ENCODE assay signal across 31 mouse cellular contexts in genomic region chr13:95521029-95521428, GRCm38 (mm10). TPM values are rescaled to one million over a fixed set of nuclear protein-coding genes. Genes with fewer than 3 reads are reported as not detected.
DNase-seq lines count a peak whose midpoint lies in the region; ATAC-seq lines count a peak whose summit lies in the region.
"Had no signal": no experiment of that assay in that cellular context is flagged by ENCODE, and none has a peak within 500 bp of the region (broad histone marks: within the 10 kb centered on the region; RNA-seq: fewer than 3 reads in every experiment).

No protein-coding gene starts in this region.

- no peak overlapping the region for H3K9ac ChIP-seq in kidney, embryonic 14.5 days (ENCODE audit: low read depth, low read length)
- H3K9ac ChIP-seq: forebrain, postnatal 0 days; heart, embryonic 12.5 days; limb, embryonic 15.5 days; liver, embryonic 14.5 days; lung, embryonic 15.5 days; midbrain, embryonic 13.5 days; neural tube, embryonic 13.5 days had no signal

- DNase-seq in 3T3-L1 (ENCODE audit: low read depth, low spot score): peak; percentile 33
- DNase-seq in CD4-positive helper T cell, adult 2 months (ENCODE audit: low read depth, low spot score): peak; percentile 66
- DNase-seq in induced T-regulatory cell, adult 2 months (ENCODE audit: low read depth): peak; percentile 74
- peak; percentile 27 for DNase-seq in natural killer cell, adult 2 months (ENCODE audit: low spot score in 2 of 2)
- no peak for DNase-seq in left cerebral cortex, postnatal 14 days (ENCODE audit: low spot score in 2 of 2)
- DNase-seq in right cerebral cortex, adult 2 months (ENCODE audit: low spot score in 2 of 2): no peak
- DNase-seq: adrenal gland, adult 8-10 months; cerebellum, adult 18-20 months; cerebellum, postnatal 14 days; forebrain, postnatal 0 days; gastrocnemius, postnatal 14 days; heart, adult 11 months; heart, postnatal 10 days; kidney, postnatal 4 days; lung, postnatal 36 days had no signal

- WGBS in kidney, embryonic 14.5 days: 80% methylated on average over 6 of the region's 6 CpGs

- H3K27me3 ChIP-seq in kidney, embryonic 14.5 days (ENCODE audit: control insufficient read depth, insufficient read depth, low read length): peaks cover 19% of the 10 kb centered on the region
- H3K27me3 ChIP-seq: Patski had no signal

- no peak overlapping the region for H3K4me2 ChIP-seq in kidney, embryonic 14.5 days (replicated peaks; ENCODE audit: low read depth, low read length)
- H3K4me2 ChIP-seq: heart, embryonic 12.5 days; limb, embryonic 15.5 days; lung, embryonic 15.5 days; midbrain, embryonic 13.5 days; neural tube, embryonic 13.5 days had no signal

- no peaks in the 10 kb centered on the region for H3K9me3 ChIP-seq in kidney, embryonic 14.5 days (ENCODE audit: control insufficient read depth, low read length)
- H3K9me3 ChIP-seq: forebrain, embryonic 10.5 days; heart, embryonic 12.5 days; hindbrain, embryonic 10.5 days; limb, embryonic 15.5 days; lung, embryonic 15.5 days; megakaryocyte, embryonic 14.5 days; midbrain, embryonic 13.5 days; neural tube, embryonic 13.5 days had no signal

- no peaks in the 10 kb centered on the region for H3K36me3 ChIP-seq in kidney, embryonic 14.5 days (ENCODE audit: control insufficient read depth, insufficient read depth, low read length)
- H3K36me3 ChIP-seq: forebrain, embryonic 10.5 days; G1E; heart, embryonic 12.5 days; hindbrain, embryonic 10.5 days; limb, embryonic 15.5 days; lung, embryonic 15.5 days; midbrain, embryonic 13.5 days; neural tube, embryonic 13.5 days had no signal

- no peak overlapping the region for H3K27ac ChIP-seq in kidney, embryonic 14.5 days (ENCODE audit: low read depth, low read length)
- H3K27ac ChIP-seq: forebrain, embryonic 10.5 days; hindbrain, embryonic 10.5 days; limb, embryonic 15.5 days; liver, embryonic 14.5 days; lung, embryonic 15.5 days; midbrain, embryonic 13.5 days; neural tube, embryonic 13.5 days had no signal

- no peak overlapping the region for H3K4me3 ChIP-seq in kidney, embryonic 14.5 days (ENCODE audit: low read length)
- H3K4me3 ChIP-seq: forebrain, embryonic 10.5 days; heart, embryonic 12.5 days; hindbrain, embryonic 10.5 days; limb, embryonic 15.5 days; lung, embryonic 15.5 days; megakaryocyte, embryonic 14.5 days; midbrain, embryonic 13.5 days; neural tube, embryonic 13.5 days had no signal

- H3K4me1 ChIP-seq in kidney, embryonic 14.5 days (ENCODE audit: control insufficient read depth, insufficient read depth, low read length): peaks cover 4% of the 10 kb centered on the region; the same call in 1 of the 2 replicates

- ATAC-seq in kidney, embryonic 14.5 days (ENCODE audit: low FRiP score, low TSS enrichment): no peak
- ATAC-seq: forebrain, postnatal 0 days; midbrain, embryonic 13.5 days; Patski had no signal

- intact Hi-C loops in left cerebral cortex, postnatal 14 days (cut with DNase I): no loop called here

RNA-seq across cellular contexts. Expression of gene F2rl1, which starts 4.0 kb away (rescaled TPM):
- under 1 TPM; 0.27 to 0.46 TPM for total RNA-seq in left cerebral cortex, postnatal 14 days (2021)
- 6.2 and 7.8 TPM in 2 replicates for polyA plus RNA-seq in kidney, embryonic 14.5 days (2014; fragmentation: Nextera tagmentation; extraction: Ambion mirVana)
- total RNA-seq: CH12.LX had no signal
- polyA plus RNA-seq: G1E; heart, embryonic 12.5 days; neural tube, embryonic 13.5 days had no signal

RNA-seq across cellular contexts. Expression of gene S100z, which starts 42.5 kb away (rescaled TPM):
- total RNA-seq in left cerebral cortex, postnatal 14 days (2021): not detected
- not detected in 2 replicates for polyA plus RNA-seq in kidney, embryonic 14.5 days (2014; fragmentation: Nextera tagmentation; extraction: Ambion mirVana)
- total RNA-seq: adrenal gland, adult 8-10 months; CH12.LX; forebrain, postnatal 0 days; G1E; heart, postnatal 10 days; left cerebral cortex, postnatal 25 days had no signal
- polyA plus RNA-seq: forebrain, embryonic 10.5 days; forebrain, postnatal 0 days; G1E; heart, embryonic 12.5 days; hindbrain, embryonic 10.5 days; kidney, embryonic 16.5 days; limb, embryonic 15.5 days; liver, embryonic 14.5 days; lung, embryonic 15.5 days; midbrain, embryonic 13.5 days; neural tube, embryonic 13.5 days; Patski; stomach, embryonic 14.5 days had no signal

Comparison
In these comparisons a context has a peak if more than half of its experiments do, and no peak if none do; other contexts are left out.
1. DNase-seq: peak in 3T3-L1 (single experiment), CD4-positive helper T cell, adult 2 months (single experiment), induced T-regulatory cell, adult 2 months (single experiment) and natural killer cell, adult 2 months (2 of 2); none in left cerebral cortex, postnatal 14 days (0 of 2) and right cerebral cortex, adult 2 months (0 of 2).